Mouse (Mus musculus) forebrain, embryonic 16.5 days (tissue): ENCODE results near the gene Chn1. TPM values are rescaled to one million over a fixed set of nuclear protein-coding genes. Genes with fewer than 3 reads are reported as not detected.

ENCODE experiments used
- ATAC-seq: fragments of 200-750 bp; cut with Nextera tagmentation; 2 replicates; pipeline ENCODE4 v1.8.0; 2017; ENCODE audit warnings: mild to moderate bottlenecking, moderate library complexity
- H3K27ac ChIP-seq: fragments of 300-500 bp; sonication (generic); 2 replicates; pipeline ENCODE4 v1.5.1; 2014; ENCODE audit warnings: low read length, control low read depth
- H3K27me3 ChIP-seq: fragments of 300-500 bp; sonication (generic); replicated peaks from 2 replicates; pipeline ENCODE4 v1.6.1; 2014; ENCODE audit warnings: low read length; ENCODE audit not compliant: control insufficient read depth, insufficient read depth
- H3K36me3 ChIP-seq: fragments of 300-500 bp; sonication (generic); 2 replicates; pipeline ENCODE4 v1.6.1; 2014; ENCODE audit not compliant: control insufficient read depth, insufficient read depth
- H3K4me1 ChIP-seq: fragments of 300-500 bp; sonication (generic); replicated peaks from 2 replicates; pipeline ENCODE4 v1.6.1; 2014; ENCODE audit warnings: low read length; ENCODE audit not compliant: control insufficient read depth, insufficient read depth
- H3K4me2 ChIP-seq: fragments of 300-500 bp; sonication (generic); 2 replicates; pipeline ENCODE4 v1.6.1; 2014; ENCODE audit warnings: mild to moderate bottlenecking, low read length, control low read depth
- H3K4me3 ChIP-seq: fragments of 300-500 bp; sonication (generic); replicated peaks from 2 replicates; pipeline ENCODE4 v1.5.1; 2014; ENCODE audit warnings: mild to moderate bottlenecking, low read length, control low read depth
- H3K9ac ChIP-seq: fragments of 300-500 bp; sonication (generic); replicated peaks from 2 replicates; pipeline ENCODE4 v1.6.1; 2014; ENCODE audit warnings: low read depth, low read length, control low read depth
- H3K9me3 ChIP-seq: fragments of 300-500 bp; sonication (generic); 2 replicates; pipeline ENCODE4 v1.6.1; 2016; ENCODE audit warnings: low read length; ENCODE audit not compliant: control insufficient read depth
- WGBS: fragments of 180-500 bp; shearing (Covaris S2); extraction: QIAGEN DNeasy Blood & Tissue Kit; methylation state at CpG from one replicate; pipeline ENCODE4 v1.1.7; 2014; 5-methylcytosine and 5-hydroxymethylcytosine counted together
- polyA plus RNA-seq: library from polyadenylated mRNA; unstranded; fragments of >200 nt; fragmentation: Nextera tagmentation; extraction: Ambion mirVana; gene quantifications from 2 replicates; pipeline ENCODE4 v1.2.1, GENCODE M21; 2015

Gene Chn1
- polyA plus RNA-seq, 1 experiment from 2014 or later: 94.0 TPM

GRCm38 (mm10) chr2:73592231-73593100 lies 182.7 kb downstream of the Chn1 start:
- no peaks in the 10 kb centered on the region for H3K36me3 ChIP-seq
- 81% methylated on average over 14 of the region's 14 CpGs for WGBS
- H3K9me3 ChIP-seq: no peaks in the 10 kb centered on the region
- H3K27ac ChIP-seq: no peak overlapping the region
- H3K4me1 ChIP-seq: peaks cover 20% of the 10 kb centered on the region
- ATAC-seq: no peak
- no peaks in the 10 kb centered on the region for H3K27me3 ChIP-seq
- H3K4me2 ChIP-seq: no peak overlapping the region
- H3K4me3 ChIP-seq: no peak overlapping the region
- H3K9ac ChIP-seq: no peak overlapping the region

- Histone ChIP-seq H3K9me3 (no peaks in the 10 kb centered on the region), H3K4me2 (no peak overlapping the region), H3K4me3 (no peak overlapping the region), H3K9ac (no peak overlapping the region), H3K27ac (no peak overlapping the region), H3K4me1 (peaks cover 17% of the 10 kb centered on the region), H3K36me3 (no peaks in the 10 kb centered on the region), H3K27me3 (no peaks in the 10 kb centered on the region)
- ATAC-seq: no peak
- WGBS: 48% methylated on average over 6 of the region's 6 CpGs
Observed at GRCm38 (mm10) chr2:73591246-73591645, 183.9 kb downstream of the Chn1 start.

GRCm38 (mm10) chr2:73590106-73590505 lies 185.0 kb downstream of the Chn1 start:
- H3K4me2 ChIP-seq: peak overlapping the region; percentile 36
- H3K36me3 ChIP-seq: no peaks in the 10 kb centered on the region
- peak; percentile 45; the same call in 1 of the 2 replicates for ATAC-seq
- 0 out of 2 replicates have a peak overlapping the region, but pooled peaks have one; percentile 13 for H3K4me3 ChIP-seq
- peaks cover 25% of the 10 kb centered on the region for H3K4me1 ChIP-seq
- no peaks in the 10 kb centered on the region for H3K27me3 ChIP-seq
- H3K27ac ChIP-seq: no peak overlapping the region
- 16% methylated on average over 12 of the region's 12 CpGs for WGBS
- no peaks in the 10 kb centered on the region for H3K9me3 ChIP-seq
- no peak overlapping the region for H3K9ac ChIP-seq

GRCm38 (mm10) chr2:73588951-73589350 lies 186.2 kb downstream of the Chn1 start:
- ATAC-seq: no peak
- no peak overlapping the region for H3K4me2 ChIP-seq
- 74% methylated on average over 2 of the region's 2 CpGs for WGBS

GRCm38 (mm10) chr2:73587109-73587506 lies 188.0 kb downstream of the Chn1 start:
- 62% methylated on average over 4 of the region's 4 CpGs for WGBS
- Histone ChIP-seq H3K9ac (no peak overlapping the region), H3K4me2 (no peak overlapping the region), H3K36me3 (no peaks in the 10 kb centered on the region), H3K27me3 (peaks cover 3% of the 10 kb centered on the region; the same call in 1 of the 2 replicates), H3K27ac (no peak overlapping the region), H3K9me3 (no peaks in the 10 kb centered on the region), H3K4me1 (peaks cover 31% of the 10 kb centered on the region), H3K4me3 (no peak overlapping the region)
- ATAC-seq: no peak

More at GRCm38 (mm10) chr2:73588951-73589350, 186.2 kb downstream of the Chn1 start:
- Histone ChIP-seq H3K9me3 (no peaks in the 10 kb centered on the region), H3K36me3 (no peaks in the 10 kb centered on the region), H3K27me3 (no peaks in the 10 kb centered on the region), H3K4me1 (peaks cover 31% of the 10 kb centered on the region), H3K9ac (no peak overlapping the region), H3K27ac (no peak overlapping the region), H3K4me3 (no peak overlapping the region)

GRCm38 (mm10) chr2:73586392-73587108 lies 188.6 kb downstream of the Chn1 start:
- peaks cover 3% of the 10 kb centered on the region; the same call in 1 of the 2 replicates for H3K27me3 ChIP-seq
- no peaks in the 10 kb centered on the region for H3K9me3 ChIP-seq
- H3K4me1 ChIP-seq: peaks cover 31% of the 10 kb centered on the region
- H3K9ac ChIP-seq: no peak overlapping the region
- 49% methylated on average over 10 of the region's 10 CpGs for WGBS
- H3K4me2 ChIP-seq: no peak overlapping the region
- ATAC-seq: no peak
- H3K36me3 ChIP-seq: no peaks in the 10 kb centered on the region
- H3K27ac ChIP-seq: no peak overlapping the region
- H3K4me3 ChIP-seq: no peak overlapping the region

GRCm38 (mm10) chr2:73585347-73585831 lies 189.8 kb downstream of the Chn1 start:
- Histone ChIP-seq H3K36me3 (no peaks in the 10 kb centered on the region), H3K9me3 (no peaks in the 10 kb centered on the region), H3K4me3 (peak overlapping the region; percentile 45), H3K4me1 (peaks cover 25% of the 10 kb centered on the region), H3K9ac (peak overlapping the region; percentile 43), H3K27me3 (peaks cover 3% of the 10 kb centered on the region; the same call in 1 of the 2 replicates), H3K27ac (no peak overlapping the region), H3K4me2 (peak overlapping the region; percentile 67)
- WGBS: 17% methylated on average over 12 of the region's 12 CpGs
- peak; percentile 36; the same call in 1 of the 2 replicates for ATAC-seq

- Histone ChIP-seq H3K9me3 (no peaks in the 10 kb centered on the region), H3K27me3 (peaks cover 3% of the 10 kb centered on the region; the same call in 1 of the 2 replicates), H3K36me3 (no peaks in the 10 kb centered on the region), H3K9ac (peak overlapping the region; percentile 43), H3K27ac (no peak overlapping the region), H3K4me1 (peaks cover 19% of the 10 kb centered on the region), H3K4me2 (peak overlapping the region; percentile 67), H3K4me3 (peak overlapping the region; percentile 45)
- ATAC-seq: peak; percentile 76
- 3% methylated on average over 16 of the region's 18 CpGs for WGBS
Observed at GRCm38 (mm10) chr2:73584645-73585346, 190.3 kb downstream of the Chn1 start.
